Mouse (Mus musculus) neural tube, embryonic 14.5 days (tissue): Measurements from ENCODE around the gene Dhrs7c. TPM values are rescaled to one million over a fixed set of nuclear protein-coding genes. Genes with fewer than 3 reads are reported as not detected.

ENCODE experiments used
- ATAC-seq: fragments of 200-750 bp; cut with Nextera tagmentation; 2 replicates; pipeline ENCODE4 v1.8.0; 2017; ENCODE audit warnings: low read depth, mild to moderate bottlenecking, moderate TSS enrichment, moderate library complexity
- H3K27ac ChIP-seq: fragments of 300-500 bp; sonication (generic); 2 replicates; pipeline ENCODE4 v1.5.1; 2014; ENCODE audit warnings: low read depth, mild to moderate bottlenecking, control low read depth, low read length, moderate library complexity, mixed read lengths
- H3K27me3 ChIP-seq: fragments of 300-500 bp; sonication (generic); 2 replicates; pipeline ENCODE4 v1.6.1; 2014; ENCODE audit warnings: low read length; ENCODE audit not compliant: control insufficient read depth, insufficient read depth
- H3K36me3 ChIP-seq: fragments of 300-500 bp; sonication (generic); 2 replicates; pipeline ENCODE4 v1.6.1; 2014; ENCODE audit warnings: low read length, mixed read lengths; ENCODE audit not compliant: control insufficient read depth, insufficient read depth
- H3K4me1 ChIP-seq: fragments of 300-500 bp; sonication (generic); 2 replicates; pipeline ENCODE4 v1.6.1; 2014; ENCODE audit warnings: low read length; ENCODE audit not compliant: control insufficient read depth, insufficient read depth
- H3K4me2 ChIP-seq: fragments of 300-500 bp; sonication (generic); 2 replicates; pipeline ENCODE4 v1.6.1; 2014; ENCODE audit warnings: mild to moderate bottlenecking, low read depth, low read length, control low read depth
- H3K4me3 ChIP-seq: fragments of 300-500 bp; sonication (generic); 2 replicates; pipeline ENCODE4 v1.5.1; 2014; ENCODE audit warnings: low read depth, low read length, control low read depth, mixed read lengths
- H3K9ac ChIP-seq: fragments of 300-500 bp; sonication (generic); replicated peaks from 2 replicates; pipeline ENCODE4 v1.6.1; 2014; ENCODE audit warnings: low read depth, mild to moderate bottlenecking, control low read depth, low read length, mixed read lengths
- H3K9me3 ChIP-seq: fragments of 300-500 bp; sonication (generic); 2 replicates; pipeline ENCODE4 v1.6.1; 2016; ENCODE audit warnings: low read length; ENCODE audit not compliant: control insufficient read depth
- WGBS: fragments of 180-500 bp; shearing (Covaris S2); extraction: QIAGEN DNeasy Blood & Tissue Kit; methylation state at CpG from one replicate; pipeline ENCODE4 v1.1.7; 2014; 5-methylcytosine and 5-hydroxymethylcytosine counted together
- polyA plus RNA-seq: library from polyadenylated mRNA; unstranded; fragments of >200 nt; fragmentation: Nextera tagmentation; extraction: Ambion mirVana; gene quantifications from 2 replicates; pipeline ENCODE4 v1.2.1, GENCODE M21; 2014

Gene Dhrs7c
- polyA plus RNA-seq, 1 experiment from 2014 or later = not detected

- no peak overlapping the region for H3K27ac ChIP-seq
- no peak overlapping the region for H3K4me3 ChIP-seq
- 59% methylated on average over 7 of the region's 7 CpGs for WGBS
- no peaks in the 10 kb centered on the region for H3K9me3 ChIP-seq
- no peaks in the 10 kb centered on the region for H3K27me3 ChIP-seq
- H3K4me1 ChIP-seq = no peaks in the 10 kb centered on the region
- no peak overlapping the region for H3K4me2 ChIP-seq
- no peaks in the 10 kb centered on the region for H3K36me3 ChIP-seq
- ATAC-seq = no peak
- H3K9ac ChIP-seq = no peak overlapping the region
Observed at GRCm38 (mm10) chr11:67860743-67861398, 62.9 kb downstream of the Dhrs7c start.

- ATAC-seq = no peak
- Histone ChIP-seq H3K27ac (no peak overlapping the region), H3K27me3 (no peaks in the 10 kb centered on the region), H3K36me3 (no peaks in the 10 kb centered on the region), H3K4me2 (no peak overlapping the region), H3K9ac (no peak overlapping the region), H3K4me3 (no peak overlapping the region), H3K4me1 (no peaks in the 10 kb centered on the region), H3K9me3 (no peaks in the 10 kb centered on the region)
- 14% methylated on average over 7 of the region's 7 CpGs for WGBS
Observed at GRCm38 (mm10) chr11:67861399-67861838, 63.4 kb downstream of the Dhrs7c start.

- H3K9ac ChIP-seq = no peak overlapping the region
- H3K4me2 ChIP-seq = no peak overlapping the region
- H3K27me3 ChIP-seq = no peaks in the 10 kb centered on the region
- H3K4me3 ChIP-seq = no peak overlapping the region
- no peak overlapping the region for H3K27ac ChIP-seq
- 79% methylated on average over 5 of the region's 5 CpGs for WGBS
- H3K4me1 ChIP-seq = no peaks in the 10 kb centered on the region
- H3K9me3 ChIP-seq = no peaks in the 10 kb centered on the region
- no peaks in the 10 kb centered on the region for H3K36me3 ChIP-seq
- ATAC-seq = no peak
Observed at GRCm38 (mm10) chr11:67865100-67865499, 67.1 kb downstream of the Dhrs7c start.

Other genes starting within 250 kb of the Dhrs7c start
- gene Rcvrn, start 102.9 kb upstream of the Dhrs7c start, polyA plus RNA-seq = not detected in 2 replicates
- 0.05 TPM in 1 of 2 replicates, not detected in the other for gene Glp2r, start 27.0 kb upstream of the Dhrs7c start, polyA plus RNA-seq
- 0.23 TPM in 1 of 2 replicates, not detected in the other for gene Gsg1l2, start 23.6 kb upstream of the Dhrs7c start, polyA plus RNA-seq
- 0.53 and 0.72 TPM in 2 replicates for gene Usp43, start 124.0 kb downstream of the Dhrs7c start, polyA plus RNA-seq
- 2.6 and 3.3 TPM in 2 replicates for gene Cfap52, start 167.5 kb downstream of the Dhrs7c start, polyA plus RNA-seq
- gene Stx8, start 168.0 kb downstream of the Dhrs7c start, polyA plus RNA-seq = 68.5 and 71.3 TPM in 2 replicates